Comparison of ENCODE assay signal across 8 mouse cellular contexts in the genomic region with DNA sequence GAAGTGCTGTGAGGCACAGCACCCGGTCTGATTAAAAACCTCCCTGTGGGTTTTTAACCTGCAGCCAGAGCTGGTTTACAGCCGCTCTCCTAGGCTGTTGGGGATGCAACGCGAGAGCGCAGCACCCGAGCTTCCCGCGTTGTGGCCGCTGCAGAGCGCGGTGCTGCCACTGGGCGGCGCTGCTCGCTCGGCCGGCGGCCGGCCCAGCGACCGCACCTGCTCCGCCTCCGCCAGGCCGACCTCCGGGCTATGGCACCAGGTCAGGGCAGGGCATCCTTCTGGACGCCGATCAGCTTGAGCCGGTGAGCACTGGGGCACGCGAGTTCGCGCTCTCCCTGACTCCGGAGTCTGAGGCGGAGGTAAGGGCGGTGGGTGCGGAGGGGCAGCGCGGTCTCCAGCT. TPM values are rescaled to one million over a fixed set of nuclear protein-coding genes. Genes with fewer than 3 reads are reported as not detected.
DNase-seq lines count a peak whose midpoint lies in the region; ATAC-seq and TF ChIP-seq lines count a peak whose summit lies in the region.

No protein-coding gene starts in this region.

- H3K4me2 ChIP-seq in embryonic facial prominence, embryonic 14.5 days (ENCODE audit: low read depth, low read length): peak overlapping the region; percentile 84

- H3K4me3 ChIP-seq in E14TG2a.4 (replicated peaks; ENCODE audit: low read length): peak overlapping the region; percentile 84
- H3K4me3 ChIP-seq in embryonic facial prominence, embryonic 14.5 days (ENCODE audit: low read depth, low read length): peak overlapping the region; percentile 45

- H3K27me3 ChIP-seq in E14TG2a.4 (ENCODE audit: insufficient read depth, low read length): 0 out of 2 replicates have a peak, but pooled peaks cover 4% of the 10 kb centered on the region
- H3K27me3 ChIP-seq in embryonic facial prominence, embryonic 14.5 days (replicated peaks; ENCODE audit: control insufficient read depth, insufficient read depth, low read length): no peaks in the 10 kb centered on the region

- DNase-seq in adrenal gland, postnatal 36 days: peak; percentile 64 to 82
- peak; percentile 50 for DNase-seq in embryonic facial prominence, embryonic 14.5 days (ENCODE audit: low spot score)
- DNase-seq in left cerebral cortex, adult 11 months (ENCODE audit: low spot score): peak; percentile 36
- peak; percentile 49 for DNase-seq in lung, postnatal 36 days
- DNase-seq in right cerebral cortex, postnatal 14 days: peak; percentile 61
- DNase-seq in MN1 (ENCODE audit: low spot score): no peak

- no peaks in the 10 kb centered on the region for H3K36me3 ChIP-seq in E14TG2a.4 (ENCODE audit: insufficient read depth, low read length)
- no peaks in the 10 kb centered on the region for H3K36me3 ChIP-seq in embryonic facial prominence, embryonic 14.5 days (ENCODE audit: control insufficient read depth, insufficient read depth, low read length)

- no peak overlapping the region for H3K27ac ChIP-seq in embryonic facial prominence, embryonic 14.5 days (replicated peaks; ENCODE audit: low read depth, low read length)

- peaks cover 83% of the 10 kb centered on the region for H3K4me1 ChIP-seq in E14TG2a.4 (replicated peaks; ENCODE audit: low read depth, low read length)
- peaks cover 18% of the 10 kb centered on the region; the same call in 1 of the 2 replicates for H3K4me1 ChIP-seq in embryonic facial prominence, embryonic 14.5 days (ENCODE audit: control insufficient read depth, insufficient read depth, low read length)

- 0% methylated on average over 37 of the region's 37 CpGs for WGBS in embryonic facial prominence, embryonic 14.5 days

- TF ChIP-seq CTCF in E14TG2a.4 (conservative IDR thresholded peaks at IDR 0.05; ENCODE audit: low read length): peak; percentile 32; the same call in 1 of the 2 replicates

- H3K9me3 ChIP-seq in E14TG2a.4 (ENCODE audit: low read length): peaks cover 9% of the 10 kb centered on the region
- no peaks in the 10 kb centered on the region for H3K9me3 ChIP-seq in embryonic facial prominence, embryonic 14.5 days (ENCODE audit: control insufficient read depth, low read length)

- peak; percentile 35 for ATAC-seq in embryonic facial prominence, embryonic 14.5 days (ENCODE audit: low read depth)
- ATAC-seq in hematopoietic stem cell, adult 5-6 weeks (replicated peaks in 1 of 2; ENCODE audit: insufficient read depth in 1 of 2, low FRiP score in 2 of 2, low TSS enrichment in 1 of 2, low read depth in 1 of 2, poor library complexity in 2 of 2, severe bottlenecking in 2 of 2): peak; percentile 33 to 35; a peak in 2 of 4 replicates

- peak overlapping the region; percentile 55 for H3K9ac ChIP-seq in embryonic facial prominence, embryonic 14.5 days (ENCODE audit: low read depth, low read length)

RNA-seq across cellular contexts. Expression of a gene that starts 36.3 kb away (rescaled TPM):
- total RNA-seq in adrenal gland, postnatal 36 days (2021): 1 to 10 TPM in 1 of 2 experiments, under 1 TPM in 1; 0.99 to 1.3 TPM
- polyA plus RNA-seq in embryonic facial prominence, embryonic 14.5 days (2014; fragmentation: Nextera tagmentation; extraction: Ambion mirVana): 2.9 and 3.0 TPM in 2 replicates
- 3.6 and 3.7 TPM in 2 replicates for total RNA-seq in hematopoietic stem cell, adult 5-6 weeks (2017)
